Mouse (Mus musculus) CH12.LX (cell line): ENCODE measurements around the gene Colq.

Experiments used
- BHLHE40 ChIP-seq: IDR thresholded peaks from 2 replicates; pipeline ENCODE4 v1.6.1; 2011; ENCODE audit warnings: mild to moderate bottlenecking, low read depth, low read length, improper control_type of control experiment
- CHD1 ChIP-seq: IDR thresholded peaks from 2 replicates; pipeline ENCODE4 v1.6.1; 2012; ENCODE audit warnings: low read depth, low read length, improper control_type of control experiment, inconsistent platforms
- CHD2 ChIP-seq: IDR thresholded peaks from 2 replicates; pipeline ENCODE4 v1.6.1; 2011; ENCODE audit warnings: low read length, improper control_type of control experiment
- CTCF ChIP-seq, 2 experiments: IDR thresholded peaks in 1 of 2; conservative IDR thresholded peaks in 1 of 2; 2 replicates each; pipeline ENCODE4 v1.5.1; 2011 to 2012; ENCODE audit warnings: low read depth in 2 of 2, low read length in 2 of 2, improper control_type of control experiment in 1 of 2, inconsistent platforms in 1 of 2, mild to moderate bottlenecking in 1 of 2, moderate library complexity in 1 of 2
- EP300 ChIP-seq: IDR thresholded peaks from 2 replicates; pipeline ENCODE4 v1.6.1; 2011; ENCODE audit warnings: low read length, improper control_type of control experiment
- GABPA ChIP-seq: IDR thresholded peaks from 2 replicates; pipeline ENCODE4 v1.6.1; 2012; ENCODE audit warnings: low read depth, low read length, improper control_type of control experiment, inconsistent platforms; ENCODE audit not compliant: insufficient replicate concordance
- MAZ ChIP-seq: IDR thresholded peaks from 2 replicates; pipeline ENCODE4 v1.6.1; 2012; ENCODE audit warnings: low read depth, mild to moderate bottlenecking, inconsistent platforms, low read length, improper control_type of control experiment, moderate library complexity
- NRF1 ChIP-seq: IDR thresholded peaks from 2 replicates; pipeline ENCODE4 v1.6.1; 2014; ENCODE audit warnings: low read depth, mild to moderate bottlenecking, inconsistent platforms, low read length, improper control_type of control experiment, moderate library complexity
- POLR2A ChIP-seq: IDR thresholded peaks from 2 replicates; pipeline ENCODE4 v1.6.1; 2011; ENCODE audit warnings: low read depth, mild to moderate bottlenecking, improper control_type of control experiment, low read length
- ZC3H11A ChIP-seq: IDR thresholded peaks from 2 replicates; pipeline ENCODE4 v1.6.1; 2012; ENCODE audit warnings: low read depth, mild to moderate bottlenecking, inconsistent platforms, low read length, improper control_type of control experiment
- ZMIZ1 ChIP-seq: IDR thresholded peaks from 2 replicates; pipeline ENCODE4 v1.6.1; 2012; ENCODE audit warnings: low read depth, mild to moderate bottlenecking, inconsistent platforms, low read length, improper control_type of control experiment

DNA sequence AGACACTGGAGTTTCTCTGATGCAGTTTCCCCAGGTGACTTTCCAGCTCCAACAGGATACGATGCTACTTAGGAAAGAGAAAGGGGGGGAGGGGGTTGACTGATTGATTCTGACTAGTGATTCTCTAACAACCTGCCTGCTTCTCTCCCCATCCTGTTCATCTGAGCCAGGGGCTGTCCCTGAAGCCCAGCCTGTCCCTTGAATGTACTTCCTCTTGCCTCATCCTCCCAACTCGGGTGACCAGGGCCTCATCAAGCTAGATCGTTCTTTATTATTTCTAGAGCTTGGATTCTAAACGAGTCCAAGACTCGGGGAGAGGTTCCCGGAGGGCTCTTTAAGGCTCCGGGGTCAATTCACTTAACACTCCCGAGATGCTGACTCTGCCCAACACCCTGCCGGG, 97.2 kb downstream of the Colq start:
- TF ChIP-seq CTCF (conservative IDR thresholded peaks at IDR 0.05 in 1 of 2, IDR thresholded peaks at IDR 0.05 in 1 of 2; ENCODE audit: low read depth in 2 of 2, low read length in 2 of 2) (no peak), CHD1 (no peak), EP300 (peak; percentile 35; the same call in 1 of the 2 replicates), ZC3H11A (no peak), NRF1 (no peak), POLR2A (no peak), GABPA (no peak), MAZ (no peak), ZMIZ1 (no peak), CHD2 (no peak; the same call in 1 of the 2 replicates), BHLHE40 (no peak)
